Mouse (Mus musculus) CH12.LX (cell line): ENCODE data around the gene Gper1. TPM values are rescaled to one million over a fixed set of nuclear protein-coding genes. Genes with fewer than 3 reads are reported as not detected.

Source experiments
- DNase-seq: peaks from one replicate; pipeline ENCODE4 v3.0.0-alpha.2; 2013; ENCODE audit errors: extremely low read depth
- H3K27ac ChIP-seq: 2 replicates; pipeline ENCODE4 v1.5.1; 2012; ENCODE audit warnings: low read depth, mild to moderate bottlenecking, control low read depth, moderate library complexity; ENCODE audit not compliant: insufficient read depth
- H3K27me3 ChIP-seq: replicated peaks from 2 replicates; pipeline ENCODE3; 2012; ENCODE audit warnings: inconsistent platforms
- H3K36me3 ChIP-seq, 2 experiments: replicated peaks in 1 of 2; 2 replicates each; pipeline versions ENCODE3 to v1.6.1; 2012; ENCODE audit warnings: inconsistent platforms in 1 of 2, low read length in 1 of 2, mild to moderate bottlenecking in 1 of 2, mixed read lengths in 1 of 2, moderate library complexity in 1 of 2; ENCODE audit not compliant: control insufficient read depth in 1 of 2, insufficient read depth in 1 of 2
- H3K4me1 ChIP-seq, 2 experiments: 2 replicates each; pipeline ENCODE4 v1.6.1; 2012; ENCODE audit warnings: inconsistent platforms in 1 of 2, moderate library complexity in 1 of 2; ENCODE audit not compliant: insufficient read depth in 2 of 2, control insufficient read depth in 1 of 2
- H3K4me2 ChIP-seq: 2 replicates; pipeline ENCODE4 v1.6.1; 2012; ENCODE audit warnings: low read depth, mild to moderate bottlenecking, control low read depth; ENCODE audit not compliant: poor library complexity, insufficient read depth, severe bottlenecking
- H3K4me3 ChIP-seq, 3 experiments: fragments of 150-350 bp in 1 of 3; sonication (generic) in 1 of 3; replicated peaks in 1 of 3; 2 replicates each; pipeline versions ENCODE3 to v1.5.1; 2011 to 2012; ENCODE audit warnings: low read depth in 2 of 3, low read length in 2 of 3, mild to moderate bottlenecking in 2 of 3, moderate library complexity in 2 of 3, control low read depth in 1 of 3, improper control_type of control experiment in 1 of 3, inconsistent platforms in 1 of 3, mixed read lengths in 1 of 3; ENCODE audit not compliant: poor library complexity in 1 of 3
- H3K79me2 ChIP-seq: replicated peaks from 2 replicates; pipeline ENCODE4 v1.6.1; 2012; ENCODE audit warnings: mild to moderate bottlenecking, moderate library complexity; ENCODE audit not compliant: control insufficient read depth, poor library complexity, insufficient read depth, severe bottlenecking; ENCODE audit errors: extremely low read depth
- H3K9ac ChIP-seq: 2 replicates; pipeline ENCODE4 v1.6.1; 2012; ENCODE audit warnings: low read depth, mild to moderate bottlenecking, control low read depth, moderate library complexity; ENCODE audit not compliant: insufficient read depth
- H3K9me3 ChIP-seq: replicated peaks from 2 replicates; pipeline ENCODE3; 2012; ENCODE audit warnings: low read length, inconsistent platforms, mixed read lengths
- CHD1 ChIP-seq: IDR thresholded peaks from 2 replicates; pipeline ENCODE4 v1.6.1; 2012; ENCODE audit warnings: low read depth, low read length, improper control_type of control experiment, inconsistent platforms
- CHD2 ChIP-seq: IDR thresholded peaks from 2 replicates; pipeline ENCODE4 v1.6.1; 2011; ENCODE audit warnings: low read length, improper control_type of control experiment
- CTCF ChIP-seq, 2 experiments: IDR thresholded peaks in 1 of 2; conservative IDR thresholded peaks in 1 of 2; 2 replicates each; pipeline ENCODE4 v1.5.1; 2011 to 2012; ENCODE audit warnings: low read depth in 2 of 2, low read length in 2 of 2, improper control_type of control experiment in 1 of 2, inconsistent platforms in 1 of 2, mild to moderate bottlenecking in 1 of 2, moderate library complexity in 1 of 2
- ELF1 ChIP-seq: IDR thresholded peaks from 2 replicates; pipeline ENCODE4 v1.6.1; 2014; ENCODE audit warnings: low read depth, mild to moderate bottlenecking, inconsistent platforms, low read length, improper control_type of control experiment
- EP300 ChIP-seq: IDR thresholded peaks from 2 replicates; pipeline ENCODE4 v1.6.1; 2011; ENCODE audit warnings: low read length, improper control_type of control experiment
- ETS1 ChIP-seq: conservative IDR thresholded peaks from 2 replicates; pipeline ENCODE4 v1.6.1; 2012; ENCODE audit warnings: low read depth, mild to moderate bottlenecking, inconsistent platforms, low read length, improper control_type of control experiment, moderate library complexity
- GABPA ChIP-seq: IDR thresholded peaks from 2 replicates; pipeline ENCODE4 v1.6.1; 2012; ENCODE audit warnings: low read depth, low read length, improper control_type of control experiment, inconsistent platforms; ENCODE audit not compliant: insufficient replicate concordance
- IRF4 ChIP-seq: IDR thresholded peaks from 2 replicates; pipeline ENCODE4 v1.6.1; 2014; ENCODE audit warnings: low read depth, mild to moderate bottlenecking, inconsistent platforms, low read length, improper control_type of control experiment
- JUN ChIP-seq: IDR thresholded peaks from 2 replicates; pipeline ENCODE4 v1.6.1; 2011; ENCODE audit warnings: low read depth, mild to moderate bottlenecking, low read length, improper control_type of control experiment, moderate library complexity; ENCODE audit not compliant: insufficient read depth
- KAT2A ChIP-seq: IDR thresholded peaks from 2 replicates; pipeline ENCODE4 v1.6.1; 2012; ENCODE audit warnings: low read length, improper control_type of control experiment, inconsistent platforms; ENCODE audit not compliant: insufficient replicate concordance
- MAZ ChIP-seq: IDR thresholded peaks from 2 replicates; pipeline ENCODE4 v1.6.1; 2012; ENCODE audit warnings: low read depth, mild to moderate bottlenecking, inconsistent platforms, low read length, improper control_type of control experiment, moderate library complexity
- MEF2A ChIP-seq: IDR thresholded peaks from 2 replicates; pipeline ENCODE4 v1.6.1; 2014; ENCODE audit warnings: low read depth, mild to moderate bottlenecking, inconsistent platforms, low read length, improper control_type of control experiment, borderline replicate concordance
- MXI1 ChIP-seq: IDR thresholded peaks from 2 replicates; pipeline ENCODE4 v1.6.1; 2011; ENCODE audit warnings: mild to moderate bottlenecking, low read depth, low read length, improper control_type of control experiment
- MYC ChIP-seq: IDR thresholded peaks from 2 replicates; pipeline ENCODE4 v1.6.1; 2011; ENCODE audit warnings: low read depth, mild to moderate bottlenecking, improper control_type of control experiment, low read length
- NELFE ChIP-seq: IDR thresholded peaks from 2 replicates; pipeline ENCODE4 v1.6.1; 2011; ENCODE audit warnings: low read depth, low read length, improper control_type of control experiment
- NRF1 ChIP-seq: IDR thresholded peaks from 2 replicates; pipeline ENCODE4 v1.6.1; 2014; ENCODE audit warnings: low read depth, mild to moderate bottlenecking, inconsistent platforms, low read length, improper control_type of control experiment, moderate library complexity
- PAX5 ChIP-seq: IDR thresholded peaks from 2 replicates; pipeline ENCODE4 v1.6.1; 2012; ENCODE audit warnings: low read length, inconsistent platforms, mixed read lengths
- RAD21 ChIP-seq: IDR thresholded peaks from 2 replicates; pipeline ENCODE4 v1.6.1; 2011; ENCODE audit warnings: low read depth, mild to moderate bottlenecking, low read length, improper control_type of control experiment, moderate library complexity
- SIN3A ChIP-seq: IDR thresholded peaks from 2 replicates; pipeline ENCODE4 v1.6.1; 2012; ENCODE audit warnings: low read length, improper control_type of control experiment, inconsistent platforms
- SMC3 ChIP-seq: IDR thresholded peaks from 2 replicates; pipeline ENCODE4 v1.6.1; 2011; ENCODE audit warnings: low read depth, low read length, improper control_type of control experiment
- TCF12 ChIP-seq: IDR thresholded peaks from 2 replicates; pipeline ENCODE4 v1.6.1; 2014; ENCODE audit warnings: low read depth, mild to moderate bottlenecking, inconsistent platforms, low read length, improper control_type of control experiment
- UBTF ChIP-seq: IDR thresholded peaks from 2 replicates; pipeline ENCODE4 v1.6.1; 2012; ENCODE audit warnings: low read depth, mild to moderate bottlenecking, inconsistent platforms, low read length, improper control_type of control experiment, moderate library complexity
- USF1 ChIP-seq: IDR thresholded peaks from 2 replicates; pipeline ENCODE4 v1.6.1; 2014; ENCODE audit warnings: low read depth, mild to moderate bottlenecking, inconsistent platforms, low read length, improper control_type of control experiment
- USF2 ChIP-seq: conservative IDR thresholded peaks from 2 replicates; pipeline ENCODE4 v1.6.1; 2011; ENCODE audit warnings: low read depth, low read length, improper control_type of control experiment
- ZC3H11A ChIP-seq: IDR thresholded peaks from 2 replicates; pipeline ENCODE4 v1.6.1; 2012; ENCODE audit warnings: low read depth, mild to moderate bottlenecking, inconsistent platforms, low read length, improper control_type of control experiment
- ZKSCAN1 ChIP-seq: IDR thresholded peaks from 2 replicates; pipeline ENCODE4 v1.6.1; 2012; ENCODE audit warnings: low read depth, inconsistent platforms, low read length, improper control_type of control experiment, borderline replicate concordance
- dilution Hi-C: fragments of 300-500 bp; cut with MboI; formaldehyde crosslinking; loops from 2 replicates; pipeline ENCODE4 v1.14.3; 2020; ENCODE audit warnings: low sequenced_read_pairs; ENCODE audit not compliant: extremely low pct_unique_long_range_greater_than_20kb, extremely low pct_ligation_motif_present
- in situ Hi-C: fragments of 300-500 bp; cut with MboI; formaldehyde crosslinking; loops from 3 replicates; pipeline ENCODE4 v1.14.3; 2019; ENCODE audit warnings: low sequenced_read_pairs, low pct_ligation_motif_present, low pct_unique_long_range_greater_than_20kb, mixed read lengths
- polyA plus RNA-seq: library from polyadenylated mRNA; unstranded; fragments of >175 nt; gene quantifications from 2 replicates; pipeline ENCODE4 v1.2.1, GENCODE M21; 2012; ENCODE audit warnings: low read depth; ENCODE audit not compliant: insufficient read length
- total RNA-seq, 2 experiments: library from RNA; depleted of rRNA; stranded (reverse); fragments of 300-350 nt in 1 of 2; fragments of >200 nt in 1 of 2; gene quantifications; 2 replicates each; pipeline ENCODE4 v1.2.3; 2012 to 2014

Gper1 gene
- total and polyA plus RNA-seq, 3 experiments: 0.13 TPM; not detected in 2

GRCm38 (mm10) chr5:139442962-139443361 is 20.0 kb downstream of the Gper1 start:
- no peaks in the 10 kb centered on the region for H3K27me3 ChIP-seq
- no peak for TF ChIP-seq KAT2A
- TF ChIP-seq CTCF (conservative IDR thresholded peaks at IDR 0.05 in 1 of 2, IDR thresholded peaks at IDR 0.05 in 1 of 2; ENCODE audit: low read depth in 2 of 2, low read length in 2 of 2): no peak
- no peak for TF ChIP-seq CHD1
- no peak for TF ChIP-seq ZKSCAN1
- TF ChIP-seq MXI1: no peak
- no peak for TF ChIP-seq MEF2A
- TF ChIP-seq ZC3H11A: no peak
- H3K9me3 ChIP-seq: no peaks in the 10 kb centered on the region
- no peak for DNase-seq
- no peak overlapping the region for H3K27ac ChIP-seq
- in situ Hi-C loops (no loop called here), dilution Hi-C loops (no loop called here)
- no peak overlapping the region for H3K4me3 ChIP-seq
- no peak overlapping the region for H3K9ac ChIP-seq
- H3K79me2 ChIP-seq: no peaks in the 10 kb centered on the region
- H3K4me1 ChIP-seq: no peaks in the 10 kb centered on the region
- peaks cover 0 to 71% of the 10 kb centered on the region in 2 experiments for H3K36me3 ChIP-seq
- H3K4me2 ChIP-seq: no peak overlapping the region

- H3K4me1 ChIP-seq: peaks cover 4 to 12% of the 10 kb centered on the region in 2 experiments; a peak in 3 of 4 replicates
- no peak overlapping the region for H3K27ac ChIP-seq
- H3K79me2 ChIP-seq: no peaks in the 10 kb centered on the region
- no peak overlapping the region for H3K4me2 ChIP-seq
- H3K27me3 ChIP-seq: no peaks in the 10 kb centered on the region
- TF ChIP-seq RAD21 (no peak), USF1 (no peak), JUN (no peak), PAX5 (no peak), MAZ (no peak), CHD1 (no peak), ZC3H11A (no peak), ELF1 (no peak)
- H3K36me3 ChIP-seq: peaks cover 0 to 69% of the 10 kb centered on the region in 2 experiments
- no peak overlapping the region for H3K9ac ChIP-seq
- H3K9me3 ChIP-seq: no peaks in the 10 kb centered on the region
- DNase-seq: no peak
- in situ Hi-C loops (no loop called here), dilution Hi-C loops (no loop called here)
- H3K4me3 ChIP-seq: no peak overlapping the region
Measured at GRCm38 (mm10) chr5:139445258-139445657, 22.3 kb downstream of the Gper1 start.

GRCm38 (mm10) chr5:139448025-139448424 is 25.1 kb downstream of the Gper1 start:
- Histone ChIP-seq H3K4me1 (peaks cover 4 to 18% of the 10 kb centered on the region in 2 experiments; a peak in 3 of 4 replicates), H3K27ac (no peak overlapping the region), H3K4me3 (no peak overlapping the region), H3K4me2 (no peak overlapping the region), H3K79me2 (no peaks in the 10 kb centered on the region), H3K9me3 (no peaks in the 10 kb centered on the region), H3K36me3 (peaks cover 4 to 67% of the 10 kb centered on the region in 2 experiments), H3K27me3 (no peaks in the 10 kb centered on the region), H3K9ac (no peak overlapping the region)
- dilution Hi-C loops: no loop called here
- in situ Hi-C loops: no loop called here
- no peak for DNase-seq
- TF ChIP-seq ETS1: no peak
- TF ChIP-seq ZC3H11A: no peak
- TF ChIP-seq SIN3A: no peak
- TF ChIP-seq SMC3: no peak
- TF ChIP-seq USF2: no peak
- TF ChIP-seq CTCF (conservative IDR thresholded peaks at IDR 0.05 in 1 of 2, IDR thresholded peaks at IDR 0.05 in 1 of 2; ENCODE audit: low read depth in 2 of 2, low read length in 2 of 2): no peak
- TF ChIP-seq MYC: no peak
- no peak for TF ChIP-seq UBTF
- TF ChIP-seq EP300: no peak
- no peak for TF ChIP-seq NRF1
- no peak for TF ChIP-seq GABPA
- TF ChIP-seq ELF1: no peak
- no peak for TF ChIP-seq MXI1
- TF ChIP-seq IRF4: no peak
- no peak for TF ChIP-seq CHD2
- no peak for TF ChIP-seq NELFE
- TF ChIP-seq TCF12: no peak
- TF ChIP-seq MAZ: no peak
- TF ChIP-seq USF1: no peak
